18 mouse cellular contexts compared by ENCODE assay signal in the genomic region with DNA sequence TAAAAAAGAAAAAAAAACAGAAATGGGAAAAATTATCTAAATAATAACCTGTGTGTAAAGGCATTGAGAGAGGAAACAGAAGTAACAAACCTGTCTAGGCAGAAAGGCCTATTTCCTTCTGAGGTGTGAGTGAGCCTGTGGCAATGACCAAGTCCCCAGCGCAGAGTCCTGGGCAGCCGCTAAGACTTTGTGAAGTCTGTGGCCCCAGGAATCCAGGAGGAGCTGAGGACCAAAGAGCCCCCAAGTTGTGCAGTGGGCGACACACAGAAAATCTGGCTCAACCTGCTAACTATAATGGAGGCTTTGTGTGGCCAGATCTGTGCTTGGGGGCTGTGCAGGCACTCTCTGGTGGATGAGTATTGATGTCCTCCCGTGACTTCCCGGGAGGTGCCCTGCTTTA. TPM values are rescaled to one million over a fixed set of nuclear protein-coding genes. Genes with fewer than 3 reads are reported as not detected.
"Had no signal": no experiment of that assay in that cellular context is flagged by ENCODE, and none has a peak within 500 bp of the region (broad histone marks: within the 10 kb centered on the region; RNA-seq: fewer than 3 reads in every experiment).

No protein-coding gene starts in this region.

- H3K4me2 ChIP-seq: liver, embryonic 13.5 days; midbrain, embryonic 13.5 days; neural tube, embryonic 12.5 days; neural tube, embryonic 15.5 days had no signal

- H3K9ac ChIP-seq: liver, embryonic 13.5 days; midbrain, embryonic 13.5 days; neural tube, embryonic 12.5 days; neural tube, embryonic 15.5 days had no signal

- H3K36me3 ChIP-seq: liver, embryonic 13.5 days; midbrain, embryonic 13.5 days; neural tube, embryonic 12.5 days; neural tube, embryonic 15.5 days had no signal

- ATAC-seq: midbrain, embryonic 13.5 days had no signal

- H3K4me1 ChIP-seq: midbrain, embryonic 13.5 days; neural tube, embryonic 12.5 days; neural tube, embryonic 15.5 days had no signal

- H3K9me3 ChIP-seq: liver, embryonic 13.5 days; midbrain, embryonic 13.5 days; neural tube, embryonic 12.5 days; neural tube, embryonic 15.5 days had no signal

- H3K27ac ChIP-seq: kidney, postnatal 0 days; liver, embryonic 13.5 days; midbrain, embryonic 13.5 days; neural tube, embryonic 12.5 days; neural tube, embryonic 15.5 days had no signal

- DNase-seq: kidney, adult 18-20 months; kidney, adult 9 months; left cerebral cortex, postnatal 4 days; liver, embryonic 13.5 days; lung, adult 2 months; lung, postnatal 14 days; lung, postnatal 4 days; right cerebral cortex, adult 18-20 months; right cerebral cortex, postnatal 14 days; right cerebral cortex, postnatal 4 days; thymus, adult 18-20 months; thymus, postnatal 36 days had no signal

- H3K4me3 ChIP-seq: liver, embryonic 13.5 days; midbrain, embryonic 13.5 days; neural tube, embryonic 12.5 days; neural tube, embryonic 15.5 days had no signal

RNA-seq across cellular contexts. Expression of gene Tlx1, which starts 9.0 kb away (rescaled TPM):
- polyA plus RNA-seq: kidney, postnatal 0 days; liver, embryonic 13.5 days; lung, adult 2 months; lung, embryonic 16.5 days; urinary bladder, adult 2 months had no signal
